Mouse (Mus musculus) embryonic facial prominence, embryonic 15.5 days (tissue): ENCODE measurements around the gene Tspan2. TPM values are rescaled to one million over a fixed set of nuclear protein-coding genes. Genes with fewer than 3 reads are reported as not detected.
A peak's percentile ranks its signal among the peaks of the same experiment; 100 is the strongest.

Experiments used
- ATAC-seq: fragments of 200-750 bp; cut with Nextera tagmentation; 2 replicates; pipeline ENCODE4 v1.8.0; 2017; ENCODE audit warnings: low read depth, moderate TSS enrichment; ENCODE audit not compliant: insufficient number of reproducible peaks, low FRiP score, low TSS enrichment
- H3K27ac ChIP-seq: fragments of 300-500 bp; sonication (generic); replicated peaks from 2 replicates; pipeline ENCODE4 v1.5.1; 2015; ENCODE audit warnings: mild to moderate bottlenecking, inconsistent platforms
- H3K27me3 ChIP-seq: fragments of 300-500 bp; sonication (generic); 2 replicates; pipeline ENCODE4 v1.6.1; 2015; ENCODE audit warnings: inconsistent platforms
- H3K36me3 ChIP-seq: fragments of 300-500 bp; sonication (generic); 2 replicates; pipeline ENCODE4 v1.6.1; 2015; ENCODE audit warnings: mild to moderate bottlenecking, inconsistent platforms
- H3K4me1 ChIP-seq: fragments of 300-500 bp; sonication (generic); 2 replicates; pipeline ENCODE4 v1.6.1; 2015; ENCODE audit warnings: inconsistent platforms
- H3K4me2 ChIP-seq: fragments of 300-500 bp; sonication (generic); replicated peaks from 2 replicates; pipeline ENCODE4 v1.6.1; 2015; ENCODE audit warnings: mild to moderate bottlenecking, inconsistent platforms
- H3K4me3 ChIP-seq: fragments of 300-500 bp; sonication (generic); replicated peaks from 2 replicates; pipeline ENCODE4 v1.5.1; 2015; ENCODE audit warnings: mild to moderate bottlenecking, inconsistent platforms
- H3K9ac ChIP-seq: fragments of 300-500 bp; sonication (generic); 2 replicates; pipeline ENCODE4 v1.6.1; 2015; ENCODE audit warnings: inconsistent platforms
- H3K9me3 ChIP-seq: fragments of 300-500 bp; sonication (generic); replicated peaks from 2 replicates; pipeline ENCODE4 v1.6.1; 2016; ENCODE audit warnings: inconsistent platforms
- WGBS: fragments of 180-500 bp; shearing (Covaris S2); methylation state at CpG from one replicate; pipeline ENCODE4 v1.1.7; 2015; 5-methylcytosine and 5-hydroxymethylcytosine counted together
- polyA plus RNA-seq: library from polyadenylated mRNA; unstranded; fragments of >200 nt; fragmentation: Nextera tagmentation; extraction: Ambion mirVana; gene quantifications from 2 replicates; pipeline ENCODE4 v1.2.1, GENCODE M21; 2015

Gene Tspan2
- polyA plus RNA-seq, 1 experiment from 2014 or later: 7.1 TPM

DNA sequence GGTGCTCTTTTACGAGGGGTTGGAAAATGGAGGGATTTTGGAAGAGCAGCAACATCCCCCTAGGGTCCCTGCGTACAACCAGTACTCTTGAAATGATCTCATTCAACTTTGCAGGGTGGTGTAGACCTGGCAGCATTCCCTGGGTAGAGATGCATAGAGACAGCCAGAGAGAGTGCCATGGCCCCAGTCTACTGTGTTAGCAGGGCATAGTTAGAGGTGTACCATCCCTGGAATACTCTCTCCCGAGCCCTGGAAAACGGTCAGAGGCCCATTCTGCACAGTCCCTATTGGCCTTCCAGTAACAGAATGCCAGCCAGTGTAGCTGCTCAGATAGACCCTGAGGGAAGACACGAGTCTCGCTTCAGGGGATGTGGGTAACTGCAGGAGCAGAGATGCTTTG lies 1.3 kb downstream of the Tspan2 start:
- H3K27me3 ChIP-seq: no peaks in the 10 kb centered on the region
- no peaks in the 10 kb centered on the region for H3K36me3 ChIP-seq
- 58% methylated on average over 6 of the region's 6 CpGs for WGBS
- H3K4me3 ChIP-seq: peak overlapping the region; percentile 69
- peaks cover 16% of the 10 kb centered on the region for H3K4me1 ChIP-seq
- no peak overlapping the region for H3K27ac ChIP-seq
- ATAC-seq: no peak
- H3K4me2 ChIP-seq: peak overlapping the region; percentile 95
- H3K9me3 ChIP-seq: no peaks in the 10 kb centered on the region
- 0 out of 2 replicates have a peak overlapping the region, but pooled peaks have one; percentile 47 for H3K9ac ChIP-seq

DNA sequence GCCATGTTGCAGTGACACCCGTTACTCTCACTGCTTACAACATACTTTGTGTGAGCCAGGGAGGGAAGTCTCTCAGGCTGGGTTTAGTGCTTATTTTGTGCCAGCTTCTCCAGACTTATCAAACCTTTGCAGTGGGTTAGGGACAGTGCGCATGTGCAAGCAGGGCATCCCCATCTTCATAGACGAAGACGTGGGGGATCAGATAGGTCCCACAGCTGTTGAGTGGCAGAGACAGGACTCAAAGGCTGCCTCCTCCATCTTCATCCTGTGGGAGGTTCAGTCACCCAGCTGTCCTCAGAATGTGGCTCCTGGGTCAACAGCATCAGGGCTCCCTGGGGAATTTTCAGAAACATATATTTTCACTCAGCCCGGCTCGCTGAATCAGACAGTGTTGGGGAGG lies 2.1 kb downstream of the Tspan2 start:
- H3K9ac ChIP-seq: no peak overlapping the region
- no peak for ATAC-seq
- H3K4me3 ChIP-seq: no peak overlapping the region
- H3K9me3 ChIP-seq: no peaks in the 10 kb centered on the region
- H3K36me3 ChIP-seq: no peaks in the 10 kb centered on the region
- H3K27me3 ChIP-seq: no peaks in the 10 kb centered on the region
- H3K4me2 ChIP-seq: no peak overlapping the region
- H3K27ac ChIP-seq: no peak overlapping the region
- 75% methylated on average over 6 of the region's 6 CpGs for WGBS
- peaks cover 16% of the 10 kb centered on the region for H3K4me1 ChIP-seq

DNA sequence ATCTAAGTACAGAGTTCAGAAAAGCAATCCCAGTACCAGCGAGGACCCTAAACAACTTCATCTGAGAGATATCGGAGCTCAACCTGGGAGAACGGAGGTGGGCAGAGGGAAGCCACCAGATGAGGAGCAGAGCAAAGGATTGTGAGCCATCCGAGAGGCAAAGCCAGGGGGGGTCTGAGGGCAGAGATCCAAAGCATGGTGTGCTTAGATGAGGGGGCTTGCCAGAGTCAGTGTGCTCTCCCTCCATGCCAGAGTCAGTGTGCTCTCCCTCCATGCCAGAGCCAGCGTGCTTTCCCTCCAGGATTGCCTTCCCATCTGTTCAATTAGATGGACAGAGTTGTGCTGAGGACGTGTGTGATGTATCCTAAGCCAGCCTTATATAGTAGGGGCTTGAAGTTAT lies 2.8 kb downstream of the Tspan2 start:
- H3K36me3 ChIP-seq: no peaks in the 10 kb centered on the region
- no peak overlapping the region for H3K9ac ChIP-seq
- no peaks in the 10 kb centered on the region for H3K9me3 ChIP-seq
- H3K4me3 ChIP-seq: no peak overlapping the region
- no peak for ATAC-seq
- no peaks in the 10 kb centered on the region for H3K27me3 ChIP-seq
- H3K27ac ChIP-seq: no peak overlapping the region
- WGBS: 79% methylated on average over 6 of the region's 6 CpGs
- H3K4me2 ChIP-seq: no peak overlapping the region
- H3K4me1 ChIP-seq: peaks cover 16% of the 10 kb centered on the region

GRCm38 (mm10) chr3:102738161-102738901 lies 4.0 kb downstream of the Tspan2 start:
- Histone ChIP-seq H3K4me2 (no peak overlapping the region), H3K9ac (no peak overlapping the region), H3K36me3 (no peaks in the 10 kb centered on the region), H3K9me3 (no peaks in the 10 kb centered on the region), H3K27me3 (no peaks in the 10 kb centered on the region), H3K27ac (no peak overlapping the region), H3K4me1 (peaks cover 20% of the 10 kb centered on the region), H3K4me3 (no peak overlapping the region)
- 62% methylated on average over 10 of the region's 10 CpGs for WGBS
- ATAC-seq: no peak

DNA sequence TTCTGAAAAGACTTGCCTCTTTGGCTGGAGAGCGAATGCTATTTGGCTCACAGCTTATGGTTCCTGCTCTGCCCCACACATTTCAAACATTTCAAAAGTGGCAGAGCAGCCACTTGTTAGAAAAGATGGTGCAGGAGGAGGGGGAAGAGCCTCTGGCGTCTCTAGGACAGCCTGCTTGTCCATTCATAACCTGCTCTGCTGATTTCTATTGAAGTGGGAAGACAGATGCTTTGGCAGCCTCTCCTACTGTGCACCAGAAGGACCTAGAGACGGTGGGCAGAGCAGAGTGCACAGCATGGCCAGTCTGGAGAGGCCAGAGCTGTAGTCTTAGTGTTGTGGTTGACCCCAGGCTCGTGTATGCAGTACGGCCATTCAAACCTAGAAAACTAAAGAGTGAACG lies 4.6 kb downstream of the Tspan2 start:
- Histone ChIP-seq H3K9ac (no peak overlapping the region), H3K27me3 (no peaks in the 10 kb centered on the region), H3K4me1 (peaks cover 19% of the 10 kb centered on the region), H3K27ac (no peak overlapping the region), H3K4me3 (no peak overlapping the region), H3K9me3 (no peaks in the 10 kb centered on the region), H3K36me3 (no peaks in the 10 kb centered on the region), H3K4me2 (no peak overlapping the region)
- ATAC-seq: no peak
- 80% methylated on average over 6 of the region's 6 CpGs for WGBS

- Histone ChIP-seq H3K36me3 (no peaks in the 10 kb centered on the region), H3K4me1 (peaks cover 10% of the 10 kb centered on the region; the same call in 1 of the 2 replicates), H3K4me2 (no peak overlapping the region), H3K4me3 (no peak overlapping the region), H3K9ac (no peak overlapping the region), H3K27ac (no peak overlapping the region), H3K9me3 (no peaks in the 10 kb centered on the region), H3K27me3 (no peaks in the 10 kb centered on the region)
- WGBS: 76% methylated on average over 4 of the region's 4 CpGs
- ATAC-seq: no peak
Observed at GRCm38 (mm10) chr3:102742725-102743124, 8.4 kb downstream of the Tspan2 start.

- Histone ChIP-seq H3K9me3 (no peaks in the 10 kb centered on the region), H3K9ac (no peak overlapping the region), H3K27me3 (no peaks in the 10 kb centered on the region), H3K4me1 (peaks cover 10% of the 10 kb centered on the region; the same call in 1 of the 2 replicates), H3K4me3 (no peak overlapping the region), H3K4me2 (no peak overlapping the region), H3K27ac (no peak overlapping the region), H3K36me3 (no peaks in the 10 kb centered on the region)
- ATAC-seq: no peak
- WGBS: 40% methylated on average over 4 of the region's 4 CpGs
Observed at GRCm38 (mm10) chr3:102743202-102743601, 8.9 kb downstream of the Tspan2 start.

DNA sequence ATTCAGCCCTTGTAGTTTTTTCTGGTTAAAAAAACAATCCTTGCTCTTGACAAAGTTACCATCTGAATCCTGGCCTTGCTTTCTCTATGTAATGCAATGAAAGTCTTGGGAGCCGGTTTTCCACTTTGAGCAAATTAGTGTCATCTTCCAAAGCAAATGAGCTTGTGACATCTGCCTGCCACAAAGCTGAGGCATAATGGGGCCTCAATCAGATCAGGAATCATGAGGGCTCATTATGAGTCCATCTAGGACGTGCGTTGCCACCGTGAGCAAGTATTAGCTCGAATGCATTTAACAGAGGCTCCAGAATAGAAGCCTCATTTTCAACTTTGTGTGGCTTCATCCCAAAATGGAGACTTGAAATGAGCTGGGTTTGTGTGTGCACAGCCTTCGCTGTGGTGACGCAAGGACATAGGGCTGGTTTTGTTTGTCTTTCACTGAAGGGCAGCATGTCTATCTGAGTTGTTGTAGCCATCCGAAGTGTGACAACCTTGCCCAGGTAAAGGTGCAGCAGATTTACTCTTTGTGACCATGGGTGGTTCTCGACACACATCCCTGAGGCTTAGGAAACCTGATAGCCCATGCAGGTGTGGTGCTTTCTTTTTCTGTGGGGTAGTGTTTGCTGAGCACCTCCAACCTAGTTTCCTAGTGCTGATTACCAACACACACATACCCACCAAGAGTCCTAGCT lies 9.6 kb downstream of the Tspan2 start:
- Histone ChIP-seq H3K27ac (0 out of 2 replicates have a peak overlapping the region, but pooled peaks have one; percentile 22), H3K4me3 (no peak overlapping the region), H3K9ac (no peak overlapping the region), H3K27me3 (no peaks in the 10 kb centered on the region), H3K4me1 (peaks cover 10% of the 10 kb centered on the region; the same call in 1 of the 2 replicates), H3K36me3 (no peaks in the 10 kb centered on the region), H3K4me2 (no peak overlapping the region), H3K9me3 (no peaks in the 10 kb centered on the region)
- ATAC-seq: no peak
- 70% methylated on average over 9 of the region's 9 CpGs for WGBS

- H3K4me3 ChIP-seq: no peak overlapping the region
- peaks cover 10% of the 10 kb centered on the region; the same call in 1 of the 2 replicates for H3K4me1 ChIP-seq
- no peaks in the 10 kb centered on the region for H3K36me3 ChIP-seq
- WGBS: 33% methylated on average over 5 of the region's 5 CpGs
- no peak overlapping the region for H3K4me2 ChIP-seq
- H3K9ac ChIP-seq: no peak overlapping the region
- no peak overlapping the region for H3K27ac ChIP-seq
- no peaks in the 10 kb centered on the region for H3K9me3 ChIP-seq
- no peaks in the 10 kb centered on the region for H3K27me3 ChIP-seq
- no peak for ATAC-seq
Observed at GRCm38 (mm10) chr3:102744657-102745056, 10.3 kb downstream of the Tspan2 start.

GRCm38 (mm10) chr3:102746174-102746573 lies 11.8 kb downstream of the Tspan2 start:
- Histone ChIP-seq H3K4me3 (no peak overlapping the region), H3K4me2 (no peak overlapping the region), H3K4me1 (peaks cover 10% of the 10 kb centered on the region; the same call in 1 of the 2 replicates), H3K36me3 (no peaks in the 10 kb centered on the region), H3K9me3 (no peaks in the 10 kb centered on the region), H3K27me3 (no peaks in the 10 kb centered on the region), H3K9ac (no peak overlapping the region), H3K27ac (no peak overlapping the region)
- no peak for ATAC-seq
- WGBS: 80% methylated on average over 4 of the region's 4 CpGs

DNA sequence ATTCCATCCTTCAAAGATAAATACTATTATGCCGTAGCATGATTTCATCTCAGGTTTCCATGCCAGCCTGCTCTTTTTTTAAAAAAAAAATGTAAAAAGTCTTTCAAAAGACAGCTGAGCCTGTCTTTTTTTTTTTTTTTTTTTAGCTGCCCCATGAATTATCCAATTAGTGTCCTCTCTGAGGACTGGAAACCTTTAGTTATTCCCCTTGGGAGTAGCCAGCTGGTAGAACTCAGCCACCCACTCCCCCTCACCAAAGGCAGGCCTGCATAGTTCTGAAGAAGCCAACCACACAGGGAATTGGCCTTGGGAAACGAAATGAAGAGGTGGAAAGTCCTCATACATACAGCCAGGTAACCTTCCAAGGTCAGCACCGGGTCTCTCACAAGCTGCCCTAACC lies 13.7 kb downstream of the Tspan2 start:
- ATAC-seq: no peak

More for the DNA sequence above, 13.7 kb downstream of the Tspan2 start:
- H3K4me1 ChIP-seq: peaks cover 10% of the 10 kb centered on the region; the same call in 1 of the 2 replicates
- no peaks in the 10 kb centered on the region for H3K27me3 ChIP-seq
- no peak overlapping the region for H3K4me3 ChIP-seq
- no peaks in the 10 kb centered on the region for H3K36me3 ChIP-seq
- H3K27ac ChIP-seq: no peak overlapping the region
- H3K9me3 ChIP-seq: no peaks in the 10 kb centered on the region
- no peak overlapping the region for H3K4me2 ChIP-seq
- 56% methylated on average over 3 of the region's 3 CpGs for WGBS
- H3K9ac ChIP-seq: no peak overlapping the region
